Mouse (Mus musculus): ENCODE measurements at regions not wholly inside any gene's neighbourhood (a gene's known extent, or its start where the extent isn't known, plus 50 kb on each side); places are given as distances from the start of the nearest gene placed in this dataset.

DNA sequence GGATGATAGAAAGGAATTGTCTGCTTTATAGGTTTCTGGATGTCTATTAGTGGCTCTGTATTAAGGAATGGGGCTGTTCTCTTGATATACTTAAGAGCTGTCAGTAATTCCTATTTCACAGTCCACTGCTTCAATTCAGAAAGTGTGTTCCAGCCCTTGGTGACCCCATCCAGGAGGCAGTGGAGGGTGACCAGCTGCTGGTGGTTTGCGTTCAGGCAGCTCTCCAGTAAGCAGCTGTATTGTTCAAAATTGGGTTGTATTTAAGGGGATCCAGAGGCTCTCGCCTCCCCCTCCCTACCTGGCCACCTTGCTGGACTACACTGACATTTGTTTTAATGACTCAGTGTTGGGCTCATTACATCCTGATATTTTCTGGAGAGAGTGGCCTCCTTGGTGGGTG is 598.4 kb upstream of the Kirrel3 start:
- no peak for TF ChIP-seq CTCF (IDR thresholded peaks at IDR 0.05; ENCODE audit: low read depth)
- TF ChIP-seq EP300 (IDR thresholded peaks at IDR 0.05; ENCODE audit: low read depth) = no peak
